10 mouse cellular contexts compared by ENCODE assay signal in the genomic region with DNA sequence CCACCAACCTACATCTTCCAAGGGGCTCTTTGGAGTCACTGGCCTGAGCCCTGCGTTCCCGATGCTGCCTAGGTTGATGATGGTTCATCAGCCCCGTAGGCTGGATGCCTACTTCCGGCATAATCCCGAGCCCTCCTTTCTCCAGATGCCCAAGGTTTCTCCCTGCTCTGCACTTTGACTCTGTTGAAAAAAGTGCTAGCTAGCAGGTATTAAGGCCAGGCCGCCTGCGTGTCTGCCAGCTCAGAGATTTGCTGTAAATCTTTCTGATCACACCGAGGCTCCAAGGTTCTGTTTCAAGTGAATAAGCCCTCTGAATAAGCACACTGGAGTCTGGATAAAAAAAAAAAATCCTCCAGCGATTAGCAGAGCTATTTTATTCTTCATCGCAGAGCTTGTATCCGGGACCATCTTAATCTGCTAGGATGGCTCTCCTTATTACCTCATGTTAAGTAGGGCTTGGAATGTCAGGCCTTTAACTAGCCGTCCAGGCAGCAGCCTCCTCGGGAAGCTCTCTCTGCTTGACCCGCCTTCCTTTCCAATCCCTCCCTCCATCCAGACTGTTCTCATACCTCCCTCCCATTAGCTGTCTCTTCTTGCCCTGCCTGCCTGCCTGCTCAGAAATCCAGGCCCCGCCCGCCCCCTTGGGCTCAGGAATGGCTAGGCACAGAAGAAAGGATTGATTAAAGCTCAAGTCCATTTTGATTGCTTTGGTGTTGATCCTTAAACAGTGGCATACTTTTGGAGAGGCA. TPM values are rescaled to one million over a fixed set of nuclear protein-coding genes. Genes with fewer than 3 reads are reported as not detected.
DNase-seq lines count a peak whose midpoint lies in the region; ATAC-seq and TF ChIP-seq lines count a peak whose summit lies in the region.
"Had no signal": no experiment of that assay in that cellular context is flagged by ENCODE, and none has a peak within 500 bp of the region (broad histone marks: within the 10 kb centered on the region; RNA-seq: fewer than 3 reads in every experiment).

No protein-coding gene starts in this region.

- H3K4me2 ChIP-seq in lung, embryonic 15.5 days, result 0 out of 2 replicates have a peak overlapping the region, but pooled peaks have one; percentile 16
- peak overlapping the region; percentile 39; the same call in 1 of the 2 replicates for H3K4me2 ChIP-seq in forebrain, embryonic 14.5 days (ENCODE audit: low read length)
- H3K4me2 ChIP-seq in stomach, postnatal 0 days (replicated peaks; ENCODE audit: low read depth), result no peak overlapping the region

- no peaks in the 10 kb centered on the region for H3K27me3 ChIP-seq in lung, embryonic 15.5 days
- no peaks in the 10 kb centered on the region for H3K27me3 ChIP-seq in forebrain, embryonic 14.5 days (replicated peaks; ENCODE audit: control insufficient read depth, insufficient read depth, low read length)
- no peaks in the 10 kb centered on the region for H3K27me3 ChIP-seq in stomach, postnatal 0 days (ENCODE audit: control insufficient read depth, insufficient read depth, low read length)

- no peak overlapping the region for H3K27ac ChIP-seq in lung, embryonic 15.5 days
- peak overlapping the region; percentile 87 for H3K27ac ChIP-seq in forebrain, embryonic 14.5 days (ENCODE audit: low read depth, low read length)
- no peak overlapping the region for H3K27ac ChIP-seq in stomach, postnatal 0 days (replicated peaks)

- no peaks in the 10 kb centered on the region for H3K9me3 ChIP-seq in lung, embryonic 15.5 days
- no peaks in the 10 kb centered on the region for H3K9me3 ChIP-seq in forebrain, embryonic 14.5 days (replicated peaks; ENCODE audit: control insufficient read depth, low read length)
- H3K9me3 ChIP-seq in stomach, postnatal 0 days (ENCODE audit: control insufficient read depth, low read length), result no peaks in the 10 kb centered on the region

- no peak for TF ChIP-seq EP300 in stomach, postnatal 0 days (optimal IDR thresholded peaks at IDR 0.05)

- peaks cover 54% of the 10 kb centered on the region for H3K4me1 ChIP-seq in lung, embryonic 15.5 days
- H3K4me1 ChIP-seq in forebrain, embryonic 14.5 days (ENCODE audit: control insufficient read depth, insufficient read depth, low read length), result peaks cover 58% of the 10 kb centered on the region
- H3K4me1 ChIP-seq in stomach, postnatal 0 days (replicated peaks; ENCODE audit: control insufficient read depth, insufficient read depth), result peaks cover 7% of the 10 kb centered on the region

- peaks cover 62% of the 10 kb centered on the region for H3K36me3 ChIP-seq in lung, embryonic 15.5 days
- peaks cover 55% of the 10 kb centered on the region for H3K36me3 ChIP-seq in forebrain, embryonic 14.5 days (ENCODE audit: control insufficient read depth, insufficient read depth, low read length)
- H3K36me3 ChIP-seq in stomach, postnatal 0 days (ENCODE audit: control insufficient read depth, insufficient read depth, low read length), result peaks cover 47% of the 10 kb centered on the region

- intact Hi-C loops in gastrocnemius, postnatal 36 days (cut with DNase I), result no loop called here

- 72% methylated on average over 16 of the region's 16 CpGs for WGBS in lung, embryonic 15.5 days
- WGBS in forebrain, embryonic 14.5 days, result 19% methylated on average over 16 of the region's 16 CpGs
- WGBS in stomach, postnatal 0 days, result 62% methylated on average over 16 of the region's 16 CpGs

- H3K4me3 ChIP-seq in lung, embryonic 15.5 days, result no peak overlapping the region
- no peak overlapping the region for H3K4me3 ChIP-seq in forebrain, embryonic 14.5 days (ENCODE audit: low read depth, low read length)
- H3K4me3 ChIP-seq in stomach, postnatal 0 days (ENCODE audit: low read depth, low read length), result no peak overlapping the region

- no peak for TF ChIP-seq CTCF in stomach, postnatal 0 days (IDR thresholded peaks at IDR 0.05; ENCODE audit: low read depth)

- no peak overlapping the region for H3K9ac ChIP-seq in lung, embryonic 15.5 days
- peak overlapping the region; percentile 9; the same call in 1 of the 2 replicates for H3K9ac ChIP-seq in forebrain, embryonic 14.5 days (ENCODE audit: low read length)
- no peak overlapping the region for H3K9ac ChIP-seq in stomach, postnatal 0 days (ENCODE audit: low read length)

- no peak for ATAC-seq in lung, embryonic 15.5 days (ENCODE audit: borderline replicate concordance, extremely low read depth, low FRiP score, low TSS enrichment)
- peak; percentile 9; the same call in 1 of the 2 replicates for ATAC-seq in forebrain, embryonic 14.5 days
- no peak for ATAC-seq in stomach, postnatal 0 days (ENCODE audit: low FRiP score, low TSS enrichment)

- no peak for DNase-seq in lung, postnatal 4 days
- peak; percentile 73 for DNase-seq in forebrain, embryonic 14.5 days (ENCODE audit: low spot score)
- peak; percentile 51 to 73 for DNase-seq in kidney, postnatal 25 days
- DNase-seq in stomach, postnatal 0 days (ENCODE audit: low spot score), result peak; percentile 48
- DNase-seq in cerebellum, adult 11-12 months, result no peak
- no peak for DNase-seq in right cerebral cortex, postnatal 4 days
- no peak for DNase-seq in gastrocnemius, postnatal 36 days
- DNase-seq: cerebellum, adult 11 months; thymus, postnatal 14 days had no signal

RNA-seq across cellular contexts. Expression of a gene that starts 31.9 kb away (rescaled TPM):
- polyA plus RNA-seq in lung, embryonic 15.5 days (2015; fragmentation: Nextera tagmentation; extraction: Ambion mirVana), result 25.2 and 27.1 TPM in 2 replicates
- polyA plus RNA-seq in forebrain, embryonic 14.5 days (2014; fragmentation: Nextera tagmentation; extraction: Ambion mirVana), result 28.1 and 30.1 TPM in 2 replicates
- polyA plus RNA-seq in stomach, postnatal 0 days (2015; fragmentation: Nextera tagmentation; extraction: Ambion mirVana), result 16.8 and 18.2 TPM in 2 replicates
- total RNA-seq in gastrocnemius, postnatal 36 days (2021), result 1 to 10 TPM; 6.3 to 7.0 TPM

Comparison
In these comparisons a context has a peak if more than half of its experiments do, and no peak if none do; other contexts are left out.
1. DNase-seq: peak in forebrain, embryonic 14.5 days (single experiment), kidney, postnatal 25 days (2 of 2) and stomach, postnatal 0 days (single experiment); none in lung, postnatal 4 days (0 of 2), cerebellum, adult 11-12 months (single experiment), right cerebral cortex, postnatal 4 days (single experiment) and gastrocnemius, postnatal 36 days (0 of 2).